Mouse (Mus musculus): ENCODE results near the gene Trpm4.

The Trpm4 gene

GRCm38 (mm10) chr7:45346905-45347304, 13.3 kb upstream of the Trpm4 start:
- DNase-seq: no peak

GRCm38 (mm10) chr7:45343543-45343942, 10.0 kb upstream of the Trpm4 start:
- DNase-seq: peak; percentile 33 to 35

- DNase-seq: no peak
Measured at GRCm38 (mm10) chr7:45342081-45342480, 8.5 kb upstream of the Trpm4 start.

- DNase-seq: peak; percentile 88 to 92
Measured at GRCm38 (mm10) chr7:45341303-45341702, 7.7 kb upstream of the Trpm4 start.

GRCm38 (mm10) chr7:45340669-45341068, 7.1 kb upstream of the Trpm4 start:
- DNase-seq: peak; percentile 73 to 83

- DNase-seq: no peak
Measured at GRCm38 (mm10) chr7:45340066-45340442, 6.5 kb upstream of the Trpm4 start.

- DNase-seq: peak; percentile 79 to 87
Measured at GRCm38 (mm10) chr7:45339410-45340065, 6.0 kb upstream of the Trpm4 start.

GRCm38 (mm10) chr7:45338161-45338911, 4.8 kb upstream of the Trpm4 start:
- DNase-seq: peak; percentile 79 to 83

GRCm38 (mm10) chr7:45337469-45337868, 3.9 kb upstream of the Trpm4 start:
- DNase-seq: no peak

- DNase-seq: no peak
Measured at GRCm38 (mm10) chr7:45336319-45336718, 2.7 kb upstream of the Trpm4 start.

- peak in 1 of 2 experiments; percentile 29 for DNase-seq
Measured at GRCm38 (mm10) chr7:45335056-45335455, 1.5 kb upstream of the Trpm4 start, which contains the start of gene Hrc. Hrc (plus strand) TSS chr7:45335290.

GRCm38 (mm10) chr7:45334605-45335004, 1.0 kb upstream of the Trpm4 start:
- DNase-seq: peak in 1 of 2 experiments; percentile 22

- peak; percentile 72 to 82 for DNase-seq
Measured at GRCm38 (mm10) chr7:45332685-45333425, 725 bp downstream of the Trpm4 start.

GRCm38 (mm10) chr7:45331502-45331901, 2.1 kb downstream of the Trpm4 start:
- DNase-seq: no peak

- no peak for DNase-seq
Measured at GRCm38 (mm10) chr7:45328841-45329475, 4.6 kb downstream of the Trpm4 start.

GRCm38 (mm10) chr7:45325800-45326199, 7.8 kb downstream of the Trpm4 start:
- no peak for DNase-seq

- no peak for DNase-seq
Measured at GRCm38 (mm10) chr7:45323069-45323468, 10.5 kb downstream of the Trpm4 start.

GRCm38 (mm10) chr7:45322245-45322644, 11.3 kb downstream of the Trpm4 start:
- no peak for DNase-seq

GRCm38 (mm10) chr7:45316536-45316935, 17.0 kb downstream of the Trpm4 start:
- no peak for DNase-seq

GRCm38 (mm10) chr7:45315182-45315701, 18.3 kb downstream of the Trpm4 start:
- DNase-seq: peak in 1 of 2 experiments; percentile 54

- DNase-seq: peak in 1 of 2 experiments; percentile 22
Measured at GRCm38 (mm10) chr7:45313495-45313894, 20.1 kb downstream of the Trpm4 start.

GRCm38 (mm10) chr7:45312686-45313453, 20.7 kb downstream of the Trpm4 start:
- DNase-seq: peak in 1 of 2 experiments; percentile 18

All from kidney, postnatal 4 days (tissue).